Mouse (Mus musculus) frontal cortex, postnatal 36 days (tissue): ENCODE measurements around the gene Hes3.

Source experiments
- DNase-seq, 2 experiments: peaks; one replicate each; pipeline ENCODE4 v3.0.0; 2022; ENCODE audit warnings: low spot score in 2 of 2

The Hes3 gene

GRCm38 (mm10) chr4:152281601-152282000, 9.9 kb downstream of the Hes3 start:
- no peak for DNase-seq

GRCm38 (mm10) chr4:152278986-152279385, 12.5 kb downstream of the Hes3 start:
- peak; percentile 54 to 66 for DNase-seq

GRCm38 (mm10) chr4:152277916-152278315, 13.5 kb downstream of the Hes3 start:
- no peak for DNase-seq

- no peak for DNase-seq
Observed at GRCm38 (mm10) chr4:152276389-152277347, 14.8 kb downstream of the Hes3 start.

- no peak for DNase-seq
Observed at GRCm38 (mm10) chr4:152274681-152275131, 16.8 kb downstream of the Hes3 start.

- no peak for DNase-seq
Observed at GRCm38 (mm10) chr4:152273621-152274236, 17.7 kb downstream of the Hes3 start, which contains the start of gene Gpr153. Gpr153 (plus strand) TSS chr4:152274232.

GRCm38 (mm10) chr4:152273191-152273590, 18.3 kb downstream of the Hes3 start:
- DNase-seq, result no peak

- no peak for DNase-seq
Observed at GRCm38 (mm10) chr4:152272449-152273049, 18.9 kb downstream of the Hes3 start.

GRCm38 (mm10) chr4:152272006-152272405, 19.5 kb downstream of the Hes3 start:
- no peak for DNase-seq

GRCm38 (mm10) chr4:152271334-152271733, 20.1 kb downstream of the Hes3 start:
- no peak for DNase-seq

- DNase-seq, result no peak
Observed at GRCm38 (mm10) chr4:152270599-152270998, 20.9 kb downstream of the Hes3 start.

- no peak for DNase-seq
Observed at GRCm38 (mm10) chr4:152269967-152270366, 21.5 kb downstream of the Hes3 start.

GRCm38 (mm10) chr4:152267748-152268369, 23.6 kb downstream of the Hes3 start:
- DNase-seq, result no peak

GRCm38 (mm10) chr4:152266236-152266895, 25.1 kb downstream of the Hes3 start:
- DNase-seq, result peak in 1 of 2 experiments; percentile 63

- DNase-seq, result no peak
Observed at GRCm38 (mm10) chr4:152265791-152266190, 25.7 kb downstream of the Hes3 start.

- DNase-seq, result no peak
Observed at GRCm38 (mm10) chr4:152264867-152265568, 26.4 kb downstream of the Hes3 start.

GRCm38 (mm10) chr4:152264177-152264530, 27.3 kb downstream of the Hes3 start:
- no peak for DNase-seq

- no peak for DNase-seq
Observed at GRCm38 (mm10) chr4:152263512-152264176, 27.8 kb downstream of the Hes3 start.

- no peak for DNase-seq
Observed at GRCm38 (mm10) chr4:152263089-152263488, 28.4 kb downstream of the Hes3 start.

- no peak for DNase-seq
Observed at GRCm38 (mm10) chr4:152262187-152262586, 29.3 kb downstream of the Hes3 start.
